Comparison of ENCODE assay signal across 19 mouse cellular contexts in genomic region chr17:78225547-78225946, GRCm38 (mm10). TPM values are rescaled to one million over a fixed set of nuclear protein-coding genes. Genes with fewer than 3 reads are reported as not detected.
DNase-seq lines count a peak whose midpoint lies in the region; ATAC-seq lines count a peak whose summit lies in the region.
"Had no signal": no experiment of that assay in that cellular context is flagged by ENCODE, and none has a peak within 500 bp of the region (broad histone marks: within the 10 kb centered on the region; RNA-seq: fewer than 3 reads in every experiment).

No protein-coding gene starts in this region.

- no peak for ATAC-seq in midbrain, embryonic 13.5 days
- ATAC-seq in kidney, embryonic 15.5 days (replicated peaks; ENCODE audit: low FRiP score) = peak; percentile 78
- ATAC-seq: forebrain, embryonic 16.5 days; intestine, embryonic 16.5 days had no signal

- H3K4me3 ChIP-seq in midbrain, embryonic 10.5 days = no peak overlapping the region
- H3K4me3 ChIP-seq in midbrain, embryonic 13.5 days (replicated peaks) = no peak overlapping the region
- H3K4me3 ChIP-seq in kidney, embryonic 15.5 days (replicated peaks) = no peak overlapping the region
- H3K4me3 ChIP-seq: myocyte had no signal

- H3K4me2 ChIP-seq in midbrain, embryonic 13.5 days (replicated peaks) = no peak overlapping the region
- no peak overlapping the region for H3K4me2 ChIP-seq in kidney, embryonic 15.5 days
- H3K4me2 ChIP-seq: hindbrain, embryonic 14.5 days; lung, embryonic 14.5 days had no signal

- H3K4me1 ChIP-seq in midbrain, embryonic 10.5 days = peaks cover 16% of the 10 kb centered on the region
- H3K4me1 ChIP-seq in midbrain, embryonic 13.5 days (replicated peaks) = peaks cover 15% of the 10 kb centered on the region
- H3K4me1 ChIP-seq in kidney, embryonic 15.5 days = peaks cover 54% of the 10 kb centered on the region

- DNase-seq in heart, adult 11 months = peak; percentile 92
- no peak for DNase-seq in heart, postnatal 10 days
- no peak for DNase-seq in midbrain, embryonic 10.5 days (ENCODE audit: low spot score)
- peak; percentile 39 for DNase-seq in lung, postnatal 36 days
- DNase-seq in urinary bladder, postnatal 10 days (ENCODE audit: low spot score) = no peak
- no peak for DNase-seq in left cerebral cortex, adult 9 months (ENCODE audit: low spot score in 2 of 2)
- DNase-seq: adrenal gland, postnatal 10 days; cerebellum, adult 18-20 months; lung, embryonic 14.5 days; retina, postnatal 1 day; right cerebral cortex, postnatal 4 days; thymus, postnatal 4 days had no signal

- no peaks in the 10 kb centered on the region for H3K9me3 ChIP-seq in midbrain, embryonic 10.5 days (replicated peaks)
- H3K9me3 ChIP-seq in midbrain, embryonic 13.5 days = no peaks in the 10 kb centered on the region
- H3K9me3 ChIP-seq in kidney, embryonic 15.5 days (replicated peaks) = no peaks in the 10 kb centered on the region

- no peaks in the 10 kb centered on the region for H3K27me3 ChIP-seq in midbrain, embryonic 10.5 days (ENCODE audit: low read depth, poor library complexity, severe bottlenecking)
- no peaks in the 10 kb centered on the region for H3K27me3 ChIP-seq in midbrain, embryonic 13.5 days
- H3K27me3 ChIP-seq in kidney, embryonic 15.5 days = no peaks in the 10 kb centered on the region

- WGBS in midbrain, embryonic 10.5 days = 64% methylated on average over 5 of the region's 5 CpGs
- 76% methylated on average over 5 of the region's 5 CpGs for WGBS in midbrain, embryonic 13.5 days
- WGBS in kidney, embryonic 15.5 days = 42% methylated on average over 5 of the region's 5 CpGs

- 0 out of 2 replicates have a peak overlapping the region, but pooled peaks have one; percentile 13 for H3K27ac ChIP-seq in midbrain, embryonic 10.5 days (replicated peaks)
- no peak overlapping the region for H3K27ac ChIP-seq in midbrain, embryonic 13.5 days
- H3K27ac ChIP-seq in kidney, embryonic 15.5 days = 0 out of 2 replicates have a peak overlapping the region, but pooled peaks have one; percentile 18
- H3K27ac ChIP-seq: hindbrain, embryonic 14.5 days had no signal

- no peaks in the 10 kb centered on the region for H3K36me3 ChIP-seq in midbrain, embryonic 10.5 days
- H3K36me3 ChIP-seq in midbrain, embryonic 13.5 days = no peaks in the 10 kb centered on the region
- H3K36me3 ChIP-seq in kidney, embryonic 15.5 days = no peaks in the 10 kb centered on the region

- intact Hi-C loops in heart, postnatal 10 days (cut with DNase I) = no loop called here

- H3K9ac ChIP-seq in midbrain, embryonic 13.5 days (replicated peaks) = no peak overlapping the region
- H3K9ac ChIP-seq in kidney, embryonic 15.5 days = no peak overlapping the region
- H3K9ac ChIP-seq: hindbrain, embryonic 14.5 days; lung, embryonic 14.5 days had no signal

RNA-seq across cellular contexts. Expression of gene Crim1, which starts 25.5 kb away (rescaled TPM):
- 10 to 100 TPM; 44.8 to 47.1 TPM for total RNA-seq in heart, postnatal 10 days (2021)
- polyA plus RNA-seq in midbrain, embryonic 10.5 days (2016; fragmentation: Nextera tagmentation; extraction: Ambion mirVana) = 2.8 and 4.9 TPM in 2 replicates
- polyA plus RNA-seq in midbrain, embryonic 13.5 days (2015; fragmentation: Nextera tagmentation; extraction: Ambion mirVana) = 5.4 and 6.4 TPM in 2 replicates
- polyA plus RNA-seq in kidney, embryonic 15.5 days (2015; fragmentation: Nextera tagmentation; extraction: Ambion mirVana) = 6.2 and 6.5 TPM in 2 replicates
- total RNA-seq: MEL had no signal

Comparison
In these comparisons a context has a peak if more than half of its experiments do, and no peak if none do; other contexts are left out.
1. DNase-seq: peak in heart, adult 11 months (single experiment) and lung, postnatal 36 days (single experiment); none in heart, postnatal 10 days (0 of 2), midbrain, embryonic 10.5 days (single experiment), urinary bladder, postnatal 10 days (single experiment) and left cerebral cortex, adult 9 months (0 of 2).